Mouse (Mus musculus) hindbrain, embryonic 13.5 days (tissue): Measurements from ENCODE around the gene Sacm1l. TPM values are rescaled to one million over a fixed set of nuclear protein-coding genes. Genes with fewer than 3 reads are reported as not detected.

Source experiments
- ATAC-seq: fragments of 200-750 bp; cut with Nextera tagmentation; 2 replicates; pipeline ENCODE4 v1.8.0; 2017; ENCODE audit warnings: moderate TSS enrichment; ENCODE audit not compliant: low FRiP score
- H3K27ac ChIP-seq: fragments of 300-500 bp; sonication (generic); 2 replicates; pipeline ENCODE4 v1.5.1; 2015; ENCODE audit warnings: inconsistent platforms, mild to moderate bottlenecking, moderate library complexity
- H3K27me3 ChIP-seq: fragments of 300-500 bp; sonication (generic); 2 replicates; pipeline ENCODE4 v1.6.1; 2015; ENCODE audit warnings: mild to moderate bottlenecking, inconsistent platforms
- H3K36me3 ChIP-seq: fragments of 300-500 bp; sonication (generic); 2 replicates; pipeline ENCODE4 v1.6.1; 2015; ENCODE audit warnings: mild to moderate bottlenecking, inconsistent platforms
- H3K4me1 ChIP-seq: fragments of 300-500 bp; sonication (generic); replicated peaks from 2 replicates; pipeline ENCODE4 v1.6.1; 2015; ENCODE audit warnings: inconsistent platforms
- H3K4me2 ChIP-seq: fragments of 300-500 bp; sonication (generic); 2 replicates; pipeline ENCODE4 v1.6.1; 2015; ENCODE audit warnings: inconsistent platforms, mild to moderate bottlenecking, moderate library complexity
- H3K4me3 ChIP-seq: fragments of 300-500 bp; sonication (generic); 2 replicates; pipeline ENCODE4 v1.5.1; 2015; ENCODE audit warnings: mild to moderate bottlenecking, inconsistent platforms
- H3K9ac ChIP-seq: fragments of 300-500 bp; sonication (generic); 2 replicates; pipeline ENCODE4 v1.6.1; 2015; ENCODE audit warnings: mild to moderate bottlenecking, inconsistent platforms
- H3K9me3 ChIP-seq: fragments of 300-500 bp; sonication (generic); 2 replicates; pipeline ENCODE4 v1.6.1; 2016; ENCODE audit warnings: inconsistent platforms
- WGBS: fragments of 180-500 bp; shearing (Covaris S2); methylation state at CpG from one replicate; pipeline ENCODE4 v1.1.7; 2015; 5-methylcytosine and 5-hydroxymethylcytosine counted together
- polyA plus RNA-seq: library from polyadenylated mRNA; unstranded; fragments of >200 nt; fragmentation: Nextera tagmentation; extraction: Ambion mirVana; gene quantifications from 2 replicates; pipeline ENCODE4 v1.2.1, GENCODE M21; 2015

The Sacm1l gene
- polyA plus RNA-seq, 1 experiment from 2014 or later = 50.4 TPM

DNA sequence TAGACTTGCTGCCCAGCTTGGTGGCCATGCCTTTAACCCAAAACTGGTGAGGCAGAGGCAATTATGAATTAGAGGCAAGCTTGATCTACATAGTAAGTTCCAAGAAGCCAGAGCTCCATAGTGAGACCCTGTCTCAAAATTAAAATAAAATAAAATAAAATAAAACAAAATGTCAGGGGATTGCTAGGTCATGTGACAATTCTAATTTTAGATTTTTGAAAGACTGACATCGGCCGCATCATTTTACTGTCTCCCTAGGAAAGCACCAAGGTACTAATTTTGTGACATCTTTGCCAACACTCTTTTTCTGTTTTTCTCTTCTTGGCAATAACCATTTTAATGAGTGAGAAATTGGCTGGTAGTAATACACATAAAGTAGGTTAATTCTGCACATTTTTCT is 7.1 kb downstream of the Sacm1l start:
- Histone ChIP-seq H3K4me2 (no peak overlapping the region), H3K27me3 (no peaks in the 10 kb centered on the region), H3K27ac (no peak overlapping the region), H3K9me3 (no peaks in the 10 kb centered on the region), H3K4me3 (no peak overlapping the region), H3K4me1 (peaks cover 10% of the 10 kb centered on the region), H3K9ac (no peak overlapping the region), H3K36me3 (0 out of 2 replicates have a peak, but pooled peaks cover 5% of the 10 kb centered on the region)
- 95% methylated on average over 2 of the region's 2 CpGs for WGBS
- ATAC-seq = no peak

DNA sequence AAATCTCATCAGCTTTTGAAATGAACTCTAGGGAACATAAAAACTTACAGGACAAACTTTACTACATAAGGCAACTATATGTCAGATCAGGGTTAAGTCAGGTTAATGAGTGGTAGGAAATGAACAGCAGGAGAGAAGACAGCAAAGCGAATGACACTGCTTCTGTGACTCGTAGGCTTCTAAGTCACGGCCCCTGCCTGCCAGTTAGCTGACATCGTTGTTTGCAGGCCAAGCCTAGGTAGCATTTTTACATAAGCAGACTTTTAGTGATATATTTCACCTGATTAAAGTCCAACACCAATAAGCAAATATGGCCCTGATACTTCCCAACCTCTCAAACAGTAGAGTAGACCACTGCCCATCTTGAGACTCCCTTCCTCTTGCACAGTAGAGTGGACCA is 8.6 kb downstream of the Sacm1l start:
- WGBS = 65% methylated on average over 4 of the region's 4 CpGs
- Histone ChIP-seq H3K4me1 (peaks cover 7% of the 10 kb centered on the region; the same call in 1 of the 2 replicates), H3K36me3 (peaks cover 9% of the 10 kb centered on the region; the same call in 1 of the 2 replicates), H3K9me3 (no peaks in the 10 kb centered on the region), H3K27me3 (no peaks in the 10 kb centered on the region), H3K4me2 (no peak overlapping the region), H3K9ac (no peak overlapping the region), H3K27ac (no peak overlapping the region), H3K4me3 (no peak overlapping the region)
- no peak for ATAC-seq

DNA sequence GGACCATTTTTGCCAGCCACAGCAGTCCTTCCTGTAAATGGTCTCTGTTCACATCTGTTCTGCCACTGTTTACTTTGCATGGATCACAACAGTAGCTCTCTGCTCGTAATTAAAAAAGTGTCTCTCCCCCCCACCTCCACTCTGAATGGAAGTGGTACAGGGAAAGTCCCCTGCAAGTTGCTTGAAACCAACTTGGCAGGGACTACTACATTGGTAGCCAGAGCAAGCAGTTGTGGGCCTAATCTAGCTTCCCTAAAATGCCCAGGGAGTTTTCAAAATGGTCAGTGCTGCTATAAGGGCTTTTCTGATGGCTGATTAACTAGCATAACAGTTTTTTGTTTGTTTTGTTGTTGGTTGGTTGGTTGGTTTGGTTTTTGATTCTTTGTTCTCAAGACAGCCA is 9.5 kb downstream of the Sacm1l start:
- H3K4me2 ChIP-seq = no peak overlapping the region
- peaks cover 17% of the 10 kb centered on the region for H3K36me3 ChIP-seq
- no peaks in the 10 kb centered on the region for H3K27me3 ChIP-seq
- no peak for ATAC-seq
- H3K4me1 ChIP-seq = peaks cover 7% of the 10 kb centered on the region; the same call in 1 of the 2 replicates
- H3K9me3 ChIP-seq = no peaks in the 10 kb centered on the region
- no peak overlapping the region for H3K27ac ChIP-seq
- no peak overlapping the region for H3K4me3 ChIP-seq
- WGBS = 79% methylated on average over 1 of the region's 1 CpGs
- H3K9ac ChIP-seq = no peak overlapping the region

DNA sequence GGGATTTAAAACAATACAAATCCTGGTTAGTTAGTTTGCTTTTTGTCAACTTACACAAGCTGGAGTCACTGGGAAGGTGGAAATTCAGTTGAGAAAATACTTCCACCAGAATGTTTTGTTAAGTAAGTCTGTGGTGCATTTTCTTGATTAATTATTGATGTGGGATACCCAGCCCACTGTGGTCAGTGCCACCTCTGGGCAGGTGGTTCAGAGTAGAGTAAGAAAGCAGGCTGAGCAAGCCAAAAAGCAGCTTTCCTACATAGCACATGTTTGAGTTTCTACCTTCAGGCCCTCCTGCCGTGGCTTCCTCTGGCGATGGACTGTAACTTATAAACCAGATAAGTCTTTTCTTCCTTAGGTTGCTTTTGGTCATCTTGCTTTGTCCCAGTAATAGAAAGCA is 10.3 kb downstream of the Sacm1l start:
- no peak overlapping the region for H3K27ac ChIP-seq
- no peaks in the 10 kb centered on the region for H3K9me3 ChIP-seq
- no peak for ATAC-seq
- no peak overlapping the region for H3K9ac ChIP-seq
- peaks cover 7% of the 10 kb centered on the region; the same call in 1 of the 2 replicates for H3K4me1 ChIP-seq
- H3K4me2 ChIP-seq = no peak overlapping the region
- WGBS = 88% methylated on average over 2 of the region's 2 CpGs
- H3K4me3 ChIP-seq = no peak overlapping the region
- H3K36me3 ChIP-seq = peaks cover 17% of the 10 kb centered on the region
- H3K27me3 ChIP-seq = no peaks in the 10 kb centered on the region

DNA sequence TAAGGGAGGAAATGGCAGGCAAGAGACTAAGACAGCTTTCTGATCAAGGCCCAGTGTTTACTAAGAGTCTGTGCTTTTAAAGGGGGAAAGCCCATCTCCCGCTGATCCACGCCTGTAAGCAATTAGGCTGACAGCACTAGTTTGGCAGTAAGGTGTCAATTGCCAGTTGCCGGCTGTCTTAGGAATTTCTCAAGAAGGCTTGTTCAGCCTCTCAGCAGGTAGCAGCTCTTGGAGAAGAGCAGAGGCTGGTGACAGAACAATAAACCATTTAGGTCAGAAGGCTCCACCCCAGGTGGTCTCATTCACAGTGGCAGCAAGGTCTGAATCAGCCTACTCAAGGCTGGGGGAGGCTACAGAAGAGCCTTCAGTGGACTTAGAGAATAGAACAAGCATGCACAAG is 25.0 kb downstream of the Sacm1l start:
- Histone ChIP-seq H3K9me3 (no peaks in the 10 kb centered on the region), H3K36me3 (peaks cover 86% of the 10 kb centered on the region), H3K27me3 (no peaks in the 10 kb centered on the region), H3K4me2 (no peak overlapping the region), H3K27ac (no peak overlapping the region), H3K4me3 (no peak overlapping the region), H3K9ac (no peak overlapping the region), H3K4me1 (no peaks in the 10 kb centered on the region)
- WGBS = 9% methylated on average over 3 of the region's 3 CpGs
- no peak for ATAC-seq

DNA sequence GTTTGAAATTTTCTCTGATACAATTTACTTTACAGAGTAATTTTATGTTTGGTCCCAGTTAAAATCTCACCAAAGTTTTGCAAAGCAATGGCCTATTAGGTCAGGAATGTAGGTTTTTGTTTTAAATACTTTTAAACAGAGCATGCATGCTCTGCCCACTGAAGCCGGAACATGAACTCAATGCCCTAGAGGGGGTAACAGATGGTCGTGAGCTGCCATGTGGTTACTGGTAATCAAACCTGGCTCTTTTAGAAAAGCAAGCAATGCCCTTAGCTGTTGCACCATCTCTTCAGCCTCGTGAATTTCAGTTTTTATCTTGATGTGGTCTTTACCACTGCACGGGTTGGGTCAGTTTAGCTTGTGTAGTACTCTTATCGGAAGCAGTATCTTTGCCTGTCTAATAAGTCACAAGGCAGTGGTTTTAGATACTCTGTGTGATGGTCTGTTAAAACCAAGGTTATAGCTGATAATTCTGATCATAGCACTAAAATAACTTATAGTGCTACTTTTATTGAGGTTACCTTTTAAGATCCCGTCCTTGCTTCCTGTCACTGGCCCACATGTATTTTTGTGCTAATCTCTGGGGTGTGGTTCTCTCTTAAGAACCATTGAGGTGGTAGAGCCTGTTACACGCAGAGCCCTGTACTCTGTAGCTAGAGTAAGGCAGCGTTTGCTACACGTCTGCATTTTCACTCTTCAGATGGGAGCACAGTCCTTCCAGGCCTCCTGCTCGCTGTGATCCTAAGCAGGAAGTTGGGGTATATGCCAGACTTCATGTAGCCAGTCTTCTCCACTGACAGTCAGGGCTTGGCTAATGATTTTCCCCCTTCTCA is 48.0 kb downstream of the Sacm1l start:
- H3K36me3 ChIP-seq = peaks cover 35% of the 10 kb centered on the region
- ATAC-seq = no peak
- no peaks in the 10 kb centered on the region for H3K27me3 ChIP-seq
- H3K9me3 ChIP-seq = no peaks in the 10 kb centered on the region
- H3K9ac ChIP-seq = no peak overlapping the region
- 84% methylated on average over 10 of the region's 10 CpGs for WGBS
- H3K4me2 ChIP-seq = no peak overlapping the region
- H3K4me1 ChIP-seq = no peaks in the 10 kb centered on the region
- H3K4me3 ChIP-seq = no peak overlapping the region
- no peak overlapping the region for H3K27ac ChIP-seq

DNA sequence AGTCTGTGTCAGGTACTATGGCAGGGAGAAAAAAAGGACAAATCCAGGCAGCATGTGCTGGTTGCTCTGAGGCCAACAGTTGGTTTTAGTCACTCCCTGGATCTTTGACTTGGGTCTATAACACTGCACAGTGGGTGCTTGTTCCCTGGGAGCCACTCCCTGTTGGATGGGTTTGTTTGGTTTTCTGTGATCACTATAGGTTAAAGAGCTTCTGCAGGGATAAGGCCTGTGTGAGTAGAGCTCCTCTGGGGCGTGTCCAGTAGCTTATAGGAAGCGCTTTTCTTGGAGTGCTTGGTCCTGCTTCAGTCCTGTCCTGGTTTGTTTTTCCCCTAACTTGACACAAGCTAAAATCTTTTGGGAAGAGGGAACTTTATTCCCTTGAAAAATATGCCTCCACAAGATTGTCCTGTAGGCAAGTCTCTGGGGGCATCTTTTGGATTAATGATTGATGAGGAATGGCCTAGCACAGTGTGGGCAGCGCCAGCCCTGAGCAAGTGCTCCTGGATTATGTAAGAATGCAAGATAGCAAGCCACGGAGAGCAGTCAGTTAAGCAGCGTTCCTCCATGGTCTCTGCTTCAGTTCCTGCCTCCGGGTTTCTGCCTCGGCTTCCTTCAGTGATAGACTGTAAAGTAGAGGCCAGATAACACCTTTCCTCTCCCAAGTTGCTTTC is 59.8 kb downstream of the Sacm1l start:
- no peak for ATAC-seq
- Histone ChIP-seq H3K27ac (no peak overlapping the region), H3K4me1 (no peaks in the 10 kb centered on the region), H3K9ac (no peak overlapping the region), H3K4me2 (no peak overlapping the region), H3K27me3 (no peaks in the 10 kb centered on the region), H3K4me3 (no peak overlapping the region), H3K9me3 (no peaks in the 10 kb centered on the region), H3K36me3 (peaks cover 53% of the 10 kb centered on the region)
- 86% methylated on average over 7 of the region's 7 CpGs for WGBS

DNA sequence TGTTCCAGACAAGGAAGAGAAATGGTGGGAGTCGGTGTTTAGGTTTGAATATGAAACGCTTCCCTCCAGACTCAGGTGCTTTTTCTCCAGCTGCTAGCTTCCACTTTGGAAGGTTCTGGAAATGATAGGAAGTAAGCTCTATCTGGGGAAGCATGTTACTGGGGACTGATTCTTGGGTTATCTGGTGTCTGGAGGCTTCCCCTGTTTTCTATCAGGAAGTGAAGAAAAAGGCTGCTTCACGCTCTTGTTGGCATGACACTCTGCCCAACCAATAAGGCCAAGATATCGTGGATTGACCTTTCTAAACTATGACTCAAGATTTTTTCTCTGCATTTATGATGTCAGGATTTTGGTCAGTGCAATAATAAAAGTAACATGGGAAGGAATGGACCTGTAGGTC is 65.6 kb downstream of the Sacm1l start:
- H3K9ac ChIP-seq = no peak overlapping the region
- no peak overlapping the region for H3K4me2 ChIP-seq
- no peak for ATAC-seq
- H3K27ac ChIP-seq = no peak overlapping the region
- no peaks in the 10 kb centered on the region for H3K9me3 ChIP-seq
- H3K4me3 ChIP-seq = no peak overlapping the region
- H3K27me3 ChIP-seq = no peaks in the 10 kb centered on the region
- H3K36me3 ChIP-seq = peaks cover 35% of the 10 kb centered on the region
- H3K4me1 ChIP-seq = no peaks in the 10 kb centered on the region
- 93% methylated on average over 4 of the region's 4 CpGs for WGBS

DNA sequence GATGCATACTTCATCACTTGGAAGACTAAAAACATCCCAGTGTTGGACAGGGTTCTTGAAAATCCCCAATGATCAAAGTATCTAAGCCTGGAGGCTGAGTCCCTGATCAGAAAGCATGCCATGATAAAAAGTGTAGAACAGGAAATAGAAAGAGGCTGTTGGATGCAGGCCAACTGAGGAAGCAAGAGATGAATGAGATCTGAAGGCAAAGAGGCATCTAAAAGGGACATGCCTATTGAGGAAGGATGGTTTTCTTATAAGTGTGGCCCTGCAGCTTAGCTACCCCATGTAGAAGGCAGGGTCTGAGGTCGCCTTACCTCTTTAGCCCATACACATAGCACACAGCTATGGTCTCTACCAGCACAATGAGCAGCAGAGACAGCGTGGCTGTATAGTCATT is 67.4 kb downstream of the Sacm1l start:
- WGBS = 93% methylated on average over 2 of the region's 2 CpGs
- H3K36me3 ChIP-seq = peaks cover 28% of the 10 kb centered on the region
- H3K9me3 ChIP-seq = no peaks in the 10 kb centered on the region
- H3K4me2 ChIP-seq = no peak overlapping the region
- no peak overlapping the region for H3K4me3 ChIP-seq
- no peaks in the 10 kb centered on the region for H3K4me1 ChIP-seq
- H3K9ac ChIP-seq = no peak overlapping the region
- H3K27ac ChIP-seq = no peak overlapping the region
- no peak for ATAC-seq
- no peaks in the 10 kb centered on the region for H3K27me3 ChIP-seq

DNA sequence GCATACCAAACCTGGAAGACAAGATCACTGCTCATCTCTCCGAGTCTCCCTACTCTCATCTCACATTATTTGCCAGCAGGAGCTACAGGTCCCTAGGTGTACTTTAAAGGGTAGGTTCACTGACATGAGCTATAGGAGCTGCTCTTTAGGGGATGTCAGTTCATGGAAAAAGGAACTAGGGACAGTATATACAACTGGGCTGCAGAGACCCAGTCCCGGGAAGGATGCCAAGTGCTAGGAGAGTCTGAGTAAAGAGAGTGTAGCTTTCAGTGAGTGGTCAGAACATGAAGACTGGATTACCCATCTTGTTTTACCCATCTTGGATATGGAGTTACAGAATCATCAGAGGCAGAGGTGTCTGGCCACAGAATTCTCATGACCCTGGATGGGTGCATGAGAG is 67.8 kb downstream of the Sacm1l start:
- Histone ChIP-seq H3K4me1 (no peaks in the 10 kb centered on the region), H3K27ac (no peak overlapping the region), H3K4me2 (no peak overlapping the region), H3K9ac (no peak overlapping the region), H3K4me3 (no peak overlapping the region), H3K36me3 (peaks cover 28% of the 10 kb centered on the region), H3K27me3 (no peaks in the 10 kb centered on the region), H3K9me3 (no peaks in the 10 kb centered on the region)
- 97% methylated on average over 2 of the region's 2 CpGs for WGBS
- ATAC-seq = no peak

DNA sequence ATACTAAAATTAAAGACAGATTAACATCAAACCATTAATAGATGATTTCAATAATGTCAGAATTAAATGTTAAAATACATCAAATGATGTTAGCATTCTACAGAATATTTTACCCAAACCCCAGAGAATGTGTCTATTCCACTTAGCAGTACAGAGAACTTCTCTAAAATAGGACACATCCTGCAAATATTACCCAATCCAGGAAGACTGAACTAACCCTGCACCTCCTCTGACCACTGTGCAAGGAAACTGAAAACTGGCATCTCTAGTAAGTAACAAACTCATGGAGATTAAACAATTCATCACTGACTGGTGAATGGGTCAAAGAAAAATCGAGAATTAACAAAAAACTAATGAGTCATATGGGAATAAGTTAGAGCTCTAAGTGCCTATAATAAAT is 72.0 kb downstream of the Sacm1l start:
- Histone ChIP-seq H3K27ac (no peak overlapping the region), H3K9ac (no peak overlapping the region), H3K4me2 (no peak overlapping the region), H3K4me1 (no peaks in the 10 kb centered on the region), H3K36me3 (peaks cover 9% of the 10 kb centered on the region; the same call in 1 of the 2 replicates), H3K4me3 (no peak overlapping the region), H3K9me3 (no peaks in the 10 kb centered on the region), H3K27me3 (no peaks in the 10 kb centered on the region)
- no peak for ATAC-seq
- WGBS = 92% methylated on average over 1 of the region's 1 CpGs

DNA sequence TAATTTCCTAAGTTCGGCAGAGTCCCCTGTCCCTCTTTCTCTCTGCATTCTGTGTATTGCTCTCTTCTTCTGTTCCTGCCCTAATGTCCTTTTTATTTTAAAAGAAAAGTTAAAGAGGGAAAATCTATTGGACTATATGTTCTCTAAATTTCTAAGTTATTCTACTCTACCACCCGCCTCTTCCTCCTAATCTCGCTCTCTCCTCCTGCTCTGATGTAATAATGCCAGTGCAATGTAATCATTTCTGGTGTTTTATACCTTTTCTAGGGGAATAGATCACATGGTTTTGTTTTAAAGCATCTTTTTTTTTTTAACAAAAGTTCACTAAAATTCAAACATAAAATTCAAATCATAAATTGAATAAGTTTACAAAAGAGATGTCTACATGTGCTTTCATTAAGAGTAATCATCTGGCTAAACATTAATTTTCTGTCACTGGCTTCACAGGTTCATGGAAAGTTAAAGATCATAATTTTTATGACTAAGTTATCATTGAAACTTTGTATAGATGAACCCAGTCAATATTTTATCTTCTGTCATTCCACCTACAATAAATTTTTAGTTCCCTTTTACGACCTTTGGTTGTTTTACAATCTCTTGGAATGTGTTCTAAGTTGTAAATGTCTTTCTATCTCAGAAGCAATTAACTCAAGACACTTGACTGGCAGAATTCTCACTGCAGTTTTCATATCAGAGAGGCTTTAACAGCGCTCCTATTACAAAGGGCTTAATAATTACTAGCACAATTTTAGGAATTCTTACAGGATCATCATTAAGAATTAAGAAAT is 90.9 kb downstream of the Sacm1l start:
- ATAC-seq = no peak
- Histone ChIP-seq H3K4me2 (no peak overlapping the region), H3K9ac (no peak overlapping the region), H3K36me3 (no peaks in the 10 kb centered on the region), H3K4me1 (no peaks in the 10 kb centered on the region), H3K27ac (no peak overlapping the region), H3K4me3 (no peak overlapping the region), H3K9me3 (no peaks in the 10 kb centered on the region), H3K27me3 (no peaks in the 10 kb centered on the region)
- 93% methylated on average over 5 of the region's 5 CpGs for WGBS
